Comparison of ENCODE assay signal across 8 mouse cellular contexts in genomic region chr9:113741637-113742137, GRCm38 (mm10). TPM values are rescaled to one million over a fixed set of nuclear protein-coding genes. Genes with fewer than 3 reads are reported as not detected.
DNase-seq lines count a peak whose midpoint lies in the region; ATAC-seq and TF ChIP-seq lines count a peak whose summit lies in the region.

No protein-coding gene starts in this region.

- DNase-seq in layer of hippocampus, adult 18-20 months (ENCODE audit: low spot score in 2 of 2): peak; percentile 19 to 30
- no peak for DNase-seq in layer of hippocampus, adult 9-11 months
- DNase-seq in cerebellum, adult 2 months: peak; percentile 55 to 62
- DNase-seq in limb, embryonic 11.5 days (ENCODE audit: low spot score): peak; percentile 72
- peak; percentile 96 for DNase-seq in midbrain, embryonic 11.5 days (ENCODE audit: low spot score, missing footprints)

- peaks cover 2% of the 10 kb centered on the region; the same call in 1 of the 2 replicates for H3K4me1 ChIP-seq in cerebellum, adult 2 months (ENCODE audit: control insufficient read depth, insufficient read depth, low read length)
- peaks cover 12% of the 10 kb centered on the region for H3K4me1 ChIP-seq in forebrain, embryonic 16.5 days (replicated peaks; ENCODE audit: control insufficient read depth, insufficient read depth, low read length)
- H3K4me1 ChIP-seq in hindbrain, embryonic 13.5 days (replicated peaks): peaks cover 24% of the 10 kb centered on the region
- no peaks in the 10 kb centered on the region for H3K4me1 ChIP-seq in limb, embryonic 11.5 days (ENCODE audit: control insufficient read depth, insufficient read depth, low read length)
- H3K4me1 ChIP-seq in midbrain, embryonic 11.5 days (ENCODE audit: control insufficient read depth, insufficient read depth, low read length): peaks cover 11% of the 10 kb centered on the region
- H3K4me1 ChIP-seq in stomach, embryonic 15.5 days: 0 out of 2 replicates have a peak, but pooled peaks cover 3% of the 10 kb centered on the region

- peak overlapping the region; percentile 81 for H3K4me2 ChIP-seq in forebrain, embryonic 16.5 days (ENCODE audit: low read length)
- H3K4me2 ChIP-seq in hindbrain, embryonic 13.5 days: peak overlapping the region; percentile 86
- H3K4me2 ChIP-seq in limb, embryonic 11.5 days (ENCODE audit: low read depth, severe bottlenecking): peak overlapping the region; percentile 91
- peak overlapping the region; percentile 62 for H3K4me2 ChIP-seq in midbrain, embryonic 11.5 days
- peak overlapping the region; percentile 84 for H3K4me2 ChIP-seq in stomach, embryonic 15.5 days

- TF ChIP-seq CTCF in cerebellum, adult 2 months (IDR thresholded peaks at IDR 0.05; ENCODE audit: borderline replicate concordance, insufficient read depth, low read depth, low read length): no peak

- peak overlapping the region; percentile 73 for H3K9ac ChIP-seq in forebrain, embryonic 16.5 days (replicated peaks; ENCODE audit: low read depth, low read length)
- H3K9ac ChIP-seq in hindbrain, embryonic 13.5 days: peak overlapping the region; percentile 79
- peak overlapping the region; percentile 91 for H3K9ac ChIP-seq in limb, embryonic 11.5 days (ENCODE audit: low read length)
- H3K9ac ChIP-seq in midbrain, embryonic 11.5 days (ENCODE audit: low read length): peak overlapping the region; percentile 88
- peak overlapping the region; percentile 86 for H3K9ac ChIP-seq in stomach, embryonic 15.5 days

- H3K4me3 ChIP-seq in cerebellum, adult 2 months (replicated peaks; ENCODE audit: insufficient read depth, low read depth, low read length): peak overlapping the region; percentile 71
- H3K4me3 ChIP-seq in forebrain, embryonic 16.5 days (replicated peaks; ENCODE audit: low read length): peak overlapping the region; percentile 97
- peak overlapping the region; percentile 93 for H3K4me3 ChIP-seq in hindbrain, embryonic 13.5 days
- peak overlapping the region; percentile 94 for H3K4me3 ChIP-seq in limb, embryonic 11.5 days (ENCODE audit: low read depth, low read length)
- H3K4me3 ChIP-seq in midbrain, embryonic 11.5 days (ENCODE audit: low read depth, low read length): peak overlapping the region; percentile 95
- H3K4me3 ChIP-seq in stomach, embryonic 15.5 days (replicated peaks): peak overlapping the region; percentile 96

- under 1% methylated on average over 64 of the region's 64 CpGs for WGBS in cerebellum, adult 2 months
- WGBS in forebrain, embryonic 16.5 days: under 1% methylated on average over 61 of the region's 64 CpGs
- under 1% methylated on average over 36 of the region's 64 CpGs for WGBS in hindbrain, embryonic 13.5 days
- 1% methylated on average over 63 of the region's 64 CpGs for WGBS in limb, embryonic 11.5 days
- WGBS in midbrain, embryonic 11.5 days: under 1% methylated on average over 58 of the region's 64 CpGs
- under 1% methylated on average over 64 of the region's 64 CpGs for WGBS in stomach, embryonic 15.5 days

- no peaks in the 10 kb centered on the region for H3K36me3 ChIP-seq in forebrain, embryonic 16.5 days (ENCODE audit: control insufficient read depth, insufficient read depth)
- no peaks in the 10 kb centered on the region for H3K36me3 ChIP-seq in hindbrain, embryonic 13.5 days
- H3K36me3 ChIP-seq in limb, embryonic 11.5 days (ENCODE audit: control insufficient read depth, insufficient read depth, low read length): no peaks in the 10 kb centered on the region
- H3K36me3 ChIP-seq in midbrain, embryonic 11.5 days (ENCODE audit: control insufficient read depth, insufficient read depth, low read length): no peaks in the 10 kb centered on the region
- H3K36me3 ChIP-seq in stomach, embryonic 15.5 days: no peaks in the 10 kb centered on the region

- ATAC-seq in forebrain, embryonic 16.5 days: peak; percentile 81; the same call in 1 of the 2 replicates
- ATAC-seq in hindbrain, embryonic 13.5 days (ENCODE audit: low FRiP score): peak; percentile 86
- peak; percentile 76 for ATAC-seq in limb, embryonic 11.5 days (ENCODE audit: insufficient number of reproducible peaks, low FRiP score, low TSS enrichment, low read depth)
- ATAC-seq in midbrain, embryonic 11.5 days (ENCODE audit: low FRiP score): peak; percentile 89
- ATAC-seq in stomach, embryonic 15.5 days (ENCODE audit: insufficient read depth, low FRiP score, low read depth): peak; percentile 69

- TF ChIP-seq POLR2A in cerebellum, adult 2 months (IDR thresholded peaks at IDR 0.05; ENCODE audit: borderline replicate concordance, insufficient read depth, low read length): no peak

- no peaks in the 10 kb centered on the region for H3K9me3 ChIP-seq in forebrain, embryonic 16.5 days (ENCODE audit: control insufficient read depth, low read length)
- no peaks in the 10 kb centered on the region for H3K9me3 ChIP-seq in hindbrain, embryonic 13.5 days
- H3K9me3 ChIP-seq in limb, embryonic 11.5 days (ENCODE audit: control insufficient read depth, low read length): no peaks in the 10 kb centered on the region
- no peaks in the 10 kb centered on the region for H3K9me3 ChIP-seq in midbrain, embryonic 11.5 days (ENCODE audit: control insufficient read depth, low read length)
- no peaks in the 10 kb centered on the region for H3K9me3 ChIP-seq in stomach, embryonic 15.5 days

- no peak overlapping the region for H3K27ac ChIP-seq in cerebellum, adult 2 months (ENCODE audit: insufficient read depth, low read length)
- H3K27ac ChIP-seq in forebrain, embryonic 16.5 days (ENCODE audit: low read length): peak overlapping the region; percentile 45
- H3K27ac ChIP-seq in hindbrain, embryonic 13.5 days: peak overlapping the region; percentile 74
- H3K27ac ChIP-seq in limb, embryonic 11.5 days (replicated peaks; ENCODE audit: low read depth, low read length): 0 out of 2 replicates have a peak overlapping the region, but pooled peaks have one; percentile 42
- H3K27ac ChIP-seq in midbrain, embryonic 11.5 days (ENCODE audit: low read depth, low read length): peak overlapping the region; percentile 61
- peak overlapping the region; percentile 78 for H3K27ac ChIP-seq in stomach, embryonic 15.5 days

- H3K27me3 ChIP-seq in cerebellum, adult 2 months (ENCODE audit: control insufficient read depth, insufficient read depth, low read length): no peaks in the 10 kb centered on the region
- no peaks in the 10 kb centered on the region for H3K27me3 ChIP-seq in forebrain, embryonic 16.5 days (replicated peaks; ENCODE audit: control insufficient read depth, insufficient read depth, low read length)
- H3K27me3 ChIP-seq in hindbrain, embryonic 13.5 days: no peaks in the 10 kb centered on the region
- no peaks in the 10 kb centered on the region for H3K27me3 ChIP-seq in limb, embryonic 11.5 days (ENCODE audit: control insufficient read depth, insufficient read depth, low read length)
- no peaks in the 10 kb centered on the region for H3K27me3 ChIP-seq in midbrain, embryonic 11.5 days (ENCODE audit: control insufficient read depth, insufficient read depth, low read length)
- H3K27me3 ChIP-seq in stomach, embryonic 15.5 days (replicated peaks): no peaks in the 10 kb centered on the region

RNA-seq across cellular contexts. Expression of gene Clasp2, which starts 0.4 kb away (rescaled TPM):
- total RNA-seq in layer of hippocampus, adult 18-20 months (2021): 100 to 1,000 TPM; 180 to 184 TPM
- polyA plus RNA-seq in cerebellum, adult 2 months (2012; rRNA removed): 145 and 149 TPM in 2 replicates
- polyA plus RNA-seq in forebrain, embryonic 16.5 days (2015; fragmentation: Nextera tagmentation; extraction: Ambion mirVana): 138 and 143 TPM in 2 replicates
- 113 and 117 TPM in 2 replicates for polyA plus RNA-seq in hindbrain, embryonic 13.5 days (2015; fragmentation: Nextera tagmentation; extraction: Ambion mirVana)
- 29.6 and 34.5 TPM in 2 replicates for polyA plus RNA-seq in limb, embryonic 11.5 days (2014; fragmentation: Nextera tagmentation; extraction: Ambion mirVana)
- polyA plus RNA-seq in midbrain, embryonic 11.5 days (2014; fragmentation: Nextera tagmentation; extraction: Ambion mirVana): 51.4 and 53.2 TPM in 2 replicates
- polyA plus RNA-seq in stomach, embryonic 15.5 days (2015; fragmentation: Nextera tagmentation; extraction: Ambion mirVana): 24.9 and 25.9 TPM in 2 replicates

RNA-seq across cellular contexts. Expression of gene Pdcd6ip, which starts 33.6 kb away (rescaled TPM):
- total RNA-seq in layer of hippocampus, adult 18-20 months (2021): 10 to 100 TPM; 56.7 to 61.8 TPM
- polyA plus RNA-seq in cerebellum, adult 2 months (2012; rRNA removed): 52.9 and 56.1 TPM in 2 replicates
- 44.6 and 48.1 TPM in 2 replicates for polyA plus RNA-seq in forebrain, embryonic 16.5 days (2015; fragmentation: Nextera tagmentation; extraction: Ambion mirVana)
- polyA plus RNA-seq in hindbrain, embryonic 13.5 days (2015; fragmentation: Nextera tagmentation; extraction: Ambion mirVana): 38.6 and 41.9 TPM in 2 replicates
- 55.6 and 56.2 TPM in 2 replicates for polyA plus RNA-seq in limb, embryonic 11.5 days (2014; fragmentation: Nextera tagmentation; extraction: Ambion mirVana)
- 49.4 and 49.6 TPM in 2 replicates for polyA plus RNA-seq in midbrain, embryonic 11.5 days (2014; fragmentation: Nextera tagmentation; extraction: Ambion mirVana)
- polyA plus RNA-seq in stomach, embryonic 15.5 days (2015; fragmentation: Nextera tagmentation; extraction: Ambion mirVana): 86.1 and 89.8 TPM in 2 replicates
